Mouse (Mus musculus) colon, adult 2 months (tissue): ENCODE results near the gene Map3k9. TPM values are rescaled to one million over a fixed set of nuclear protein-coding genes. Genes with fewer than 3 reads are reported as not detected.

Source experiments
- polyA plus RNA-seq: library from polyadenylated mRNA; depleted of rRNA; stranded (reverse); fragments of >200 nt; gene quantifications from 2 replicates; pipeline ENCODE4 v1.2.3, GENCODE M21; 2012; rRNA removed

Gene Map3k9
- 5.9 and 6.0 TPM in 2 replicates for polyA plus RNA-seq

DNA sequence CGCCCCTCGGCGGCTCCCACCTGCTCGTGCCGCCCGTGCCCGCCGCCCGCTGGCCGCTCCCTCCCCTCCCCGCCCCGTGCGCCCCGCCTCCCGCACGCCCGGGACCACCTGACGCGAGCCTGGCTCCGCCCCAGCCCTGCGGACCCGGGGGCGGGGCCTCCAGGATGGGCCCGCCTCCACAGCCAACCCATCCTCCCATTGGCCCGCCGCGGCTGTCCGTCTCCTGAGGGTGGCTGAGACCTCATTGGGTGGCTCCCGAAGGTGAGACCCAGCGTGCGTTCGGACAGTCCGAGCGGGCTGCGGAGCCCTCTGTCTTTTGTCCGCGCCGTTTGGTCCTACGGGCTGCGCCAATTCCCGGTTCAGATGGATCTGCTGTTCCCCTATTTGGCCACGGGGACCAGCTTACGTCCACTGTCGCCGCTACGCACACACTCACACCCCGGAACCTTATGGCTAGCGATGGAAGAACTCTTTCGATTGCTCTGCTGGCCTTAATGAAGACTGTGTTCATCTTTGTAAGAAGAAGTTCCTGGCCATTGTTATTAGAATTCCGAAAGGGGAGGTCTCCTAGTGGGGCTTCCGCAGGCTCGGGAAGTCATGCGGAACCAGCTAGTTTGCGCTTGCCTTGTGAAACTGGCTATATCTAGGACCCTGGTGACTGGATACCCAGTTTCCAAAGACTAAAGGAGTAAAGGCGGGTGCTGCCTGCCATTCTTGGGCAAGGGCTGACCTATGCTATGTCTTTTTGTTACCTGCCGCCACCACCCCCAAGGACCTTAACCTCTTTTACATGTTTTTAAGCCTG lies at the start of gene Map3k9:
Gene Map3k9 (minus strand): TSS at position 71 of the 805 bp plus-strand sequence.

Other genes starting within 250 kb of the Map3k9 start
- 8.2 and 19.4 TPM in 2 replicates for gene Gm20498, start 248.3 kb downstream of the Map3k9 start, polyA plus RNA-seq
- gene Synj2bp, start 248.3 kb downstream of the Map3k9 start, polyA plus RNA-seq, result 13.6 and 17.2 TPM in 2 replicates
- gene Adam21, start 212.7 kb downstream of the Map3k9 start, polyA plus RNA-seq, result 0.03 TPM in 1 of 2 replicates, not detected in the other
- 2.5 and 2.8 TPM in 2 replicates for gene Med6, start 186.2 kb downstream of the Map3k9 start, polyA plus RNA-seq
- gene Ttc9, start 149.9 kb downstream of the Map3k9 start, polyA plus RNA-seq, result 0.84 and 1.1 TPM in 2 replicates
- gene Pcnx, start 78.8 kb upstream of the Map3k9 start, polyA plus RNA-seq, result 13.8 and 14.8 TPM in 2 replicates